Mouse (Mus musculus) central nervous system, embryonic 11.5 days (tissue): ENCODE measurements around the gene Chst15. TPM values are rescaled to one million over a fixed set of nuclear protein-coding genes. Genes with fewer than 3 reads are reported as not detected.

ENCODE experiments used
- polyA plus RNA-seq: library from polyadenylated mRNA; depleted of rRNA; stranded (reverse); fragments of >200 nt; gene quantifications from 2 replicates; pipeline ENCODE4 v1.2.3, GENCODE M21; 2012; rRNA removed

The Chst15 gene
- 12.9 and 13.1 TPM in 2 replicates for polyA plus RNA-seq

GRCm38 (mm10) chr7:132317036-132317541 lies at the start of gene Chst15:
TSS of gene Chst15 (minus strand) at chr7:132317228.

Other genes starting within 250 kb of the Chst15 start
- gene Cpxm2, start 162.5 kb downstream of the Chst15 start, polyA plus RNA-seq, result 1.7 and 1.8 TPM in 2 replicates